Mouse (Mus musculus) liver, embryonic 13.5 days (tissue): ENCODE measurements around the gene Tm7sf3. TPM values are rescaled to one million over a fixed set of nuclear protein-coding genes. Genes with fewer than 3 reads are reported as not detected.

Experiments used
- ATAC-seq: fragments of 200-750 bp; cut with Nextera tagmentation; 2 replicates; pipeline ENCODE4 v1.8.0; 2017; ENCODE audit warnings: low read depth, mild to moderate bottlenecking, moderate number of reproducible peaks, moderate library complexity
- DNase-seq: peaks from one replicate; pipeline ENCODE4 v3.0.0; 2022
- H3K27ac ChIP-seq: fragments of 300-500 bp; sonication (generic); 2 replicates; pipeline ENCODE4 v1.5.1; 2015; ENCODE audit warnings: moderate library complexity, mild to moderate bottlenecking, inconsistent platforms
- H3K27me3 ChIP-seq: fragments of 300-500 bp; sonication (generic); 2 replicates; pipeline ENCODE4 v1.6.1; 2015; ENCODE audit warnings: mild to moderate bottlenecking, inconsistent platforms
- H3K36me3 ChIP-seq: fragments of 300-500 bp; sonication (generic); 2 replicates; pipeline ENCODE4 v1.6.1; 2015; ENCODE audit warnings: mild to moderate bottlenecking, inconsistent platforms
- H3K4me1 ChIP-seq: fragments of 300-500 bp; sonication (generic); replicated peaks from 2 replicates; pipeline ENCODE4 v1.6.1; 2015; ENCODE audit warnings: inconsistent platforms
- H3K4me2 ChIP-seq: fragments of 300-500 bp; sonication (generic); 2 replicates; pipeline ENCODE4 v1.6.1; 2015; ENCODE audit warnings: inconsistent platforms, mild to moderate bottlenecking, moderate library complexity
- H3K4me3 ChIP-seq: fragments of 300-500 bp; sonication (generic); replicated peaks from 2 replicates; pipeline ENCODE4 v1.5.1; 2015; ENCODE audit warnings: mild to moderate bottlenecking, inconsistent platforms
- H3K9ac ChIP-seq: fragments of 300-500 bp; sonication (generic); 2 replicates; pipeline ENCODE4 v1.6.1; 2015; ENCODE audit warnings: mild to moderate bottlenecking, inconsistent platforms
- H3K9me3 ChIP-seq: fragments of 300-500 bp; sonication (generic); replicated peaks from 2 replicates; pipeline ENCODE4 v1.6.1; 2016; ENCODE audit warnings: inconsistent platforms
- WGBS: fragments of 180-500 bp; shearing (Covaris S2); methylation state at CpG from one replicate; pipeline ENCODE4 v1.1.7; 2015; ENCODE audit not compliant: insufficient replicate concordance; 5-methylcytosine and 5-hydroxymethylcytosine counted together
- polyA plus RNA-seq: library from polyadenylated mRNA; unstranded; fragments of >200 nt; fragmentation: Nextera tagmentation; extraction: Ambion mirVana; gene quantifications from 2 replicates; pipeline ENCODE4 v1.2.1, GENCODE M21; 2015

Gene Tm7sf3
- polyA plus RNA-seq, 1 experiment from 2014 or later = 32.7 TPM

DNA sequence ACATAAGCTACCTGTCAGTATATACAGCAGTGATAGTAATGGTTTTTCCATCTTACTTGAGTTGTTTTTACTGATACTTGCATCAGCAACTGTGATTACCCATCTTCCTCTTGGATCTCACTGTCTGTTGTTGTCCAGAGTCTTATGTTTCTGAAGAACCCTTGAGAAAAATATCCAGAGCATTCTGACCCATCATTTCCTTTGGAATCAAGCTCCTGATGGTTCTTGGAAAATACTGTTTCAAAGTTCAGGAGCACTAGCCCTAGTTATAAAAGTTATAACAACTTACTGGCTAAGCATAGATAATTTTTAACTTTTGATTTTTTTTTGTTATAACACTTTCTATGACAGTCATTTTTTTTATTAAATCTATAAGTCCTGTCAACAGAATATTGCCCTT lies 8.8 kb upstream of the Tm7sf3 start:
- Histone ChIP-seq H3K36me3 (peaks cover 17% of the 10 kb centered on the region), H3K9me3 (no peaks in the 10 kb centered on the region), H3K4me3 (no peak overlapping the region), H3K27me3 (no peaks in the 10 kb centered on the region), H3K4me1 (no peaks in the 10 kb centered on the region), H3K4me2 (no peak overlapping the region), H3K9ac (no peak overlapping the region), H3K27ac (no peak overlapping the region)
- DNase-seq = no peak
- ATAC-seq = no peak

- 77% methylated on average over 2 of the region's 2 CpGs for WGBS
- Histone ChIP-seq H3K36me3 (peaks cover 17% of the 10 kb centered on the region), H3K4me3 (no peak overlapping the region), H3K4me2 (no peak overlapping the region), H3K27ac (no peak overlapping the region), H3K9me3 (no peaks in the 10 kb centered on the region), H3K4me1 (no peaks in the 10 kb centered on the region; the same call in 1 of the 2 replicates), H3K27me3 (no peaks in the 10 kb centered on the region), H3K9ac (no peak overlapping the region)
- ATAC-seq (no peak), DNase-seq (no peak)
Measured at GRCm38 (mm10) chr6:146650013-146650412, 7.4 kb upstream of the Tm7sf3 start.

- 15% methylated on average over 11 of the region's 11 CpGs for WGBS
Measured at GRCm38 (mm10) chr6:146643184-146643570, 553 bp upstream of the Tm7sf3 start.

GRCm38 (mm10) chr6:146641621-146642210 lies 908 bp downstream of the Tm7sf3 start:
- 41% methylated on average over 11 of the region's 11 CpGs for WGBS
- DNase-seq (no peak), ATAC-seq (no peak)
- no peaks in the 10 kb centered on the region for H3K27me3 ChIP-seq
- H3K4me1 ChIP-seq = peaks cover 39% of the 10 kb centered on the region
- no peaks in the 10 kb centered on the region for H3K9me3 ChIP-seq
- H3K36me3 ChIP-seq = no peaks in the 10 kb centered on the region
- H3K4me3 ChIP-seq = peak overlapping the region; percentile 82
- H3K9ac ChIP-seq = peak overlapping the region; percentile 77
- peak overlapping the region; percentile 78 for H3K4me2 ChIP-seq
- peak overlapping the region; percentile 80 for H3K27ac ChIP-seq

More at GRCm38 (mm10) chr6:146643184-146643570, 553 bp upstream of the Tm7sf3 start:
- peaks cover 39% of the 10 kb centered on the region for H3K4me1 ChIP-seq
- H3K4me3 ChIP-seq = peak overlapping the region; percentile 82
- no peaks in the 10 kb centered on the region for H3K27me3 ChIP-seq
- ATAC-seq = peak; percentile 34
- H3K4me2 ChIP-seq = peak overlapping the region; percentile 86
- H3K36me3 ChIP-seq = no peaks in the 10 kb centered on the region
- peak overlapping the region; percentile 90 for H3K9ac ChIP-seq
- H3K27ac ChIP-seq = peak overlapping the region; percentile 79
- peak; percentile 40 for DNase-seq
- no peaks in the 10 kb centered on the region for H3K9me3 ChIP-seq

- H3K27me3 ChIP-seq = no peaks in the 10 kb centered on the region
- peak overlapping the region; percentile 80 for H3K27ac ChIP-seq
- ATAC-seq (no peak), DNase-seq (no peak)
- no peaks in the 10 kb centered on the region for H3K36me3 ChIP-seq
- H3K4me3 ChIP-seq = no peak overlapping the region
- 61% methylated on average over 6 of the region's 6 CpGs for WGBS
- no peaks in the 10 kb centered on the region for H3K9me3 ChIP-seq
- peaks cover 39% of the 10 kb centered on the region for H3K4me1 ChIP-seq
- peak overlapping the region; percentile 78; the same call in 1 of the 2 replicates for H3K4me2 ChIP-seq
- H3K9ac ChIP-seq = peak overlapping the region; percentile 77
Measured at GRCm38 (mm10) chr6:146640991-146641390, 1.6 kb downstream of the Tm7sf3 start.

DNA sequence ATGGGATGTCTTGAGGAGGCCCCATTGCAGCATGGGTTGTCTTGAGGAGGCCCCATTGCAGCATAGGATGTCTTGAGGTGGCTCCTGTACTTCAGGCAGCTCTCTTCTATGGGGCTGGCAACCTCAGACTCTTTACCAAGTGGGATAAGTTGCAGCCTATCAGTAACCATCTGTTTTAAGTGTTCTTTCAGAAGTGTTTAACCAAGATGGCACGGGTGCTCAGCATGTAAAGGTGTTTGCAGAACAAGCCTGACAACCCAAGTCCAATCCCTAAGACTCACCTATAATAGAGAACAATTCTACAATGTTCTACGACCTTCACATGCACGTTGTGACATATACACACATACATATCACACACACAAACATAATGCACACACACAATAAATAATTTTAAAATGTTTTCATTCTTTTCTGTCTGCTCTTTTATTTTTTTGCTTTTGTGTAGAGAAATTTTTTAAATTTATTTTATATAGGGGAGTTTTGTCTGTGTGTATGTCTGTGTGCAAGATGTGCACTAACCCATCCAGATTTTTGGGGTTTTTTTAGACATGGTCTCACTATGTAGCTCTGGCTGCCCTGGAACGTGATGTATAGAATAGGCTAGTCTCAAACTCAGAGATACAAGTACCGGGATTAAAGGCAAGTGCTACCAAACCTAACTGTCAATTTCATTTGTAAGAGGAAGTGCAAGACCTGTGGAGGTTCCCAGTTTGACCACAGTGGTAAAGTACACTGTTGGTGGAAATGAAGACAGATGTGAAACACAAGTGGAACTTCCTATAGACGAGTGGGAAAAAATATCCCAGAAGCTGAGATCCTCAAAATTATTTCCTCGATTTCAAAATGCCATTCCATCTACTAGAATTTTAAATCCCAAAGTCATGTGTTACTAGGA lies 2.3 kb downstream of the Tm7sf3 start:
- Histone ChIP-seq H3K4me1 (peaks cover 39% of the 10 kb centered on the region), H3K4me2 (no peak overlapping the region), H3K27me3 (no peaks in the 10 kb centered on the region), H3K9ac (no peak overlapping the region), H3K4me3 (no peak overlapping the region), H3K27ac (no peak overlapping the region), H3K9me3 (no peaks in the 10 kb centered on the region), H3K36me3 (no peaks in the 10 kb centered on the region)
- ATAC-seq (no peak), DNase-seq (no peak)
- WGBS = 50% methylated on average over 7 of the region's 7 CpGs

- peaks cover 50% of the 10 kb centered on the region for H3K4me1 ChIP-seq
- DNase-seq = no peak
- 72% methylated on average over 5 of the region's 5 CpGs for WGBS
- no peak overlapping the region for H3K9ac ChIP-seq
- H3K36me3 ChIP-seq = no peaks in the 10 kb centered on the region
- H3K4me2 ChIP-seq = no peak overlapping the region
- no peaks in the 10 kb centered on the region for H3K27me3 ChIP-seq
- H3K27ac ChIP-seq = no peak overlapping the region
- ATAC-seq = no peak
- H3K9me3 ChIP-seq = no peaks in the 10 kb centered on the region
- H3K4me3 ChIP-seq = no peak overlapping the region
Measured at GRCm38 (mm10) chr6:146636482-146636881, 6.1 kb downstream of the Tm7sf3 start.

- ATAC-seq = no peak
- 54% methylated on average over 4 of the region's 4 CpGs for WGBS
- DNase-seq = no peak
- H3K4me2 ChIP-seq = peak overlapping the region; percentile 73
- H3K4me1 ChIP-seq = peaks cover 51% of the 10 kb centered on the region
- H3K4me3 ChIP-seq = peak overlapping the region; percentile 93
- no peaks in the 10 kb centered on the region for H3K36me3 ChIP-seq
- no peaks in the 10 kb centered on the region for H3K27me3 ChIP-seq
- peak overlapping the region; percentile 95 for H3K9ac ChIP-seq
- no peaks in the 10 kb centered on the region for H3K9me3 ChIP-seq
- H3K27ac ChIP-seq = peak overlapping the region; percentile 98
Measured at GRCm38 (mm10) chr6:146634759-146635606, 7.6 kb downstream of the Tm7sf3 start.

DNA sequence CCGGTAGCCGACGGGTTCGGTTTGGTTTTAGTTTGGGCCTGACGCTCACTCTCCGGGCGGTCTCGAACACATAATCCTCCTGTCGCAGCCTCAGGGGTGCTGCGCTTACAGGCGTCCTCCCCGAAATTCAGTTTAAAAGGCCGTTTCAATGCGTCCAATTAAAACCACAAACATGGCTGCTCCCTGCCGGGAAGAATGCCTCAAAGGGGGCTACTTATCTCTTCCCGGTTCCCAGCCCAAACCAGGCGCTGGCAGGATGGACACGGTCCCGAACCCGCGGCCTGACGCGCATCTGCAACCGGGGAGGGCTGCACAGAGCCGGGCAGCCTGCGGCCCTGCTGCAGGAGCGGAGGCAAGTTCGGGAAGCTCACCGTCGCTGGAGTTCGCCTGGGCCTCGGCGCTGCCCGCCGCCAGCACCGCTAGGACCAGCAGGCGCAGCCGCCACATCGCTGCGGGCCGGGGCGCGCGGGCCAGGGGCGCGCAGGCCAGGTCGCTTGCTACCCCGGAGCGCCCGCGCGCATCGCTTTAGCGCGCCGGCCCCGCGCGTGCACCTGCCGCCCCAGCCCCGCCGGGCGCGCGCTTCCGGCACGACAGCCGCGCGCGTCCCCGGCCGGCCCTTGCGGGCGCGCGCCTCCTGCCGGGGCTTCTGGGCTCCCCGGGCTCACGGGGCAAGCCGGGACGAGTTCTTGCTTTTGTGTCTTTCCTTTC lies 8.5 kb downstream of the Tm7sf3 start:
- peak overlapping the region; percentile 93 for H3K4me3 ChIP-seq
- peak overlapping the region; percentile 73 for H3K4me2 ChIP-seq
- WGBS = under 1% methylated on average over 81 of the region's 82 CpGs
- peak overlapping the region; percentile 98 for H3K27ac ChIP-seq
- DNase-seq (peak; percentile 73), ATAC-seq (peak; percentile 80)
- H3K36me3 ChIP-seq = no peaks in the 10 kb centered on the region
- H3K4me1 ChIP-seq = peaks cover 52% of the 10 kb centered on the region
- H3K27me3 ChIP-seq = no peaks in the 10 kb centered on the region
- no peaks in the 10 kb centered on the region for H3K9me3 ChIP-seq
- peak overlapping the region; percentile 95 for H3K9ac ChIP-seq

DNA sequence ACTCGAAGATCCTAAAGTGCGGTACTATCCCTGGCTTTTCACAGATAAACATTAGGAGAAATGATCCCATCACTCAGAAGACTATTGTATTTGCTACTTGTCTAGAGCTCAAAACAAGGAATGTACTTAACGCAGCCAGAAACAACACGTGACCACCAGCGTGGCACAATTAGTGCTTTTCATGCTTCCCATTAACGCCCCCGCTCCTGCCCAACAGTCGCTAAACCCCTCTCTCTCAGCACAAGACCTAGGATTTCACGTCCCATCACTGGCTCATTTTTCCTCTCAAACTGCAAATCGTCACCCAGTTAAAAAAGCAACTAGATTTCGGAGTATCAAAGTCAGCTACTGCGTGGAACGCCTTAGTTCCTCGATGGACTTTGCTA lies 9.0 kb downstream of the Tm7sf3 start:
- WGBS = 8% methylated on average over 14 of the region's 14 CpGs
- peak overlapping the region; percentile 73 for H3K4me2 ChIP-seq
- H3K4me3 ChIP-seq = peak overlapping the region; percentile 93
- peaks cover 53% of the 10 kb centered on the region for H3K4me1 ChIP-seq
- H3K9ac ChIP-seq = peak overlapping the region; percentile 95
- DNase-seq (no peak), ATAC-seq (no peak)
- no peaks in the 10 kb centered on the region for H3K27me3 ChIP-seq
- H3K9me3 ChIP-seq = no peaks in the 10 kb centered on the region
- H3K36me3 ChIP-seq = no peaks in the 10 kb centered on the region
- peak overlapping the region; percentile 98 for H3K27ac ChIP-seq
